Mouse (Mus musculus) testis, adult 2 months (tissue): Measurements from ENCODE around the gene C1qtnf5. TPM values are rescaled to one million over a fixed set of nuclear protein-coding genes. Genes with fewer than 3 reads are reported as not detected.

Experiments used
- H3K27ac ChIP-seq: fragments of 200-500 bp; 2 replicates; pipeline ENCODE4 v1.5.1; 2012; ENCODE audit warnings: low read depth, low read length; ENCODE audit not compliant: control insufficient read depth, insufficient read depth
- H3K27me3 ChIP-seq: fragments of 200-500 bp; 2 replicates; pipeline ENCODE4 v1.6.1; 2012; ENCODE audit warnings: mild to moderate bottlenecking, low read length, moderate library complexity; ENCODE audit not compliant: control insufficient read depth, insufficient read depth
- H3K36me3 ChIP-seq: fragments of 200-500 bp; 2 replicates; pipeline ENCODE4 v1.6.1; 2012; ENCODE audit warnings: mild to moderate bottlenecking, low read length; ENCODE audit not compliant: control insufficient read depth, insufficient read depth
- H3K4me1 ChIP-seq: fragments of 200-500 bp; 2 replicates; pipeline ENCODE4 v1.6.1; 2012; ENCODE audit warnings: low read length; ENCODE audit not compliant: control insufficient read depth, insufficient read depth
- H3K4me3 ChIP-seq: fragments of 200-500 bp; 2 replicates; pipeline ENCODE4 v1.5.1; 2012; ENCODE audit warnings: low read depth, mild to moderate bottlenecking, low read length, moderate library complexity, mixed read lengths; ENCODE audit not compliant: control insufficient read depth
- CTCF ChIP-seq: fragments of 200-500 bp; IDR thresholded peaks from 2 replicates; pipeline ENCODE4 v1.5.1; 2012; ENCODE audit warnings: low read depth, mild to moderate bottlenecking, inconsistent platforms, low read length, moderate library complexity; ENCODE audit not compliant: control insufficient read depth, insufficient read depth, insufficient replicate concordance
- POLR2A ChIP-seq: fragments of 200-500 bp; IDR thresholded peaks from 2 replicates; pipeline ENCODE4 v1.6.1; 2012; ENCODE audit warnings: low read depth, mild to moderate bottlenecking, inconsistent platforms, low read length, moderate library complexity; ENCODE audit not compliant: control insufficient read depth
- polyA plus RNA-seq: library from polyadenylated mRNA; depleted of rRNA; stranded (reverse); fragments of >200 nt; gene quantifications from 2 replicates; pipeline ENCODE4 v1.2.3, GENCODE M21; 2012

The C1qtnf5 gene
- polyA plus RNA-seq, 1 experiment, result 2.0 TPM

DNA sequence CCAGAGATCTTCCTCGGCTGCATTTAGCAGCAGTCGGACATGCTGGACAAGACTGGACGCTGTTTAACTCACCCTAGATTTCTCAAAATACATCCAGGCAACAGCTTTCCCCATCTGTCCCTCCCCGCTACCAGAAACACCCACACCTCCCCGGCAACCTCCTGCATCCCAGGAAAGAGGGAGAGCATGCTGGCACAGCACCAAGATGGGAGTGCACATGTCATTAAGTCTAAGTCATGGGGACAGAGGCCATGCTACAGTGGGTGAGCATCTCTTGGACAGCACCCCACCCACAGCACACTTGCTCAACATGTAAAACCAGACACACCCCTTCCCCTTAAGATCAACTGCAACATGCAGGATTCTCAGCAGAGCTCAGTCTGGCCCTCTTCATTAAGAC, 26.1 kb upstream of the C1qtnf5 start:
- Histone ChIP-seq H3K36me3 (no peaks in the 10 kb centered on the region; the same call in 1 of the 2 replicates), H3K4me1 (peaks cover 17% of the 10 kb centered on the region), H3K4me3 (peak overlapping the region; percentile 22), H3K27ac (no peak overlapping the region), H3K27me3 (no peaks in the 10 kb centered on the region)
- no peak for TF ChIP-seq CTCF
- no peak for TF ChIP-seq POLR2A

DNA sequence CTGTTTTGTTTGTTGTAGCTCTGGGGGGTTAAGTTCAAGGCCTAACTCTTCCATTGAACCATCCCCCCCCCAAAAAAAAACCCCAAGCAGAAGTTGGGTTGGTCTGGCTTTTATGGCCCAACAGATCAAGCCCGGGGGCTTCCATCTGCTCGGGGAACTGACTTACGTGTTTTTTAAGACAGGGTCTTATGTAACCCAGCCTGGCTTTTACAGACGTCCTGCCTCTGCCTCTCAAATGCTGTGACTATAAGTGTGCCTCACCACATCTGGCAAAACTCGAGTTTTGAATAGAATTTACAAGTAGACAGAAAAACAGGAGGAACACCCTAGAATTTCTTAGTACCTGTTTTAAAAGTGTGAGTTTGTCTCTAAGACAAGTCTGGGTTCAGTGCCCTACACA, 25.5 kb upstream of the C1qtnf5 start:
- Histone ChIP-seq H3K27ac (no peak overlapping the region), H3K4me3 (no peak overlapping the region), H3K27me3 (no peaks in the 10 kb centered on the region), H3K4me1 (peaks cover 17% of the 10 kb centered on the region), H3K36me3 (no peaks in the 10 kb centered on the region; the same call in 1 of the 2 replicates)
- TF ChIP-seq POLR2A, result no peak
- no peak for TF ChIP-seq CTCF

DNA sequence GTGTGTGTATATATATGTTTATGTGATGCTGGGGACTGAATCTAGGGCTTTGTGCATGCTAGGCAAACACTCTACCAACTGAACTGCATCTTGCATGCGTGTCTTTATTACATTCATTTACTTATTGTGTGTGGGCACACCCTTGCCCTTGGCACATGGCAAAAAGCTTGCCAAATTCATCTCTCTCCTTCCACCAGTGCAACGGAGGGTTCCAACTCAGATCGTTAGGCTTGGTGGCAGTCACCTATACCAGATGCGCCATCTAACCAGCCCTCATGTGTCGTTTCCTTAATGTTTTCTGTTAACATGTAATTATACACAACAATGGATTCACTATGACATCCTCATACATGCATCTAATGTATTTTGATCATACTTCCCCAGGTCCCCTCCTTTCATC, 24.8 kb upstream of the C1qtnf5 start:
- H3K27me3 ChIP-seq, result no peaks in the 10 kb centered on the region
- TF ChIP-seq CTCF (no peak), POLR2A (no peak)
- H3K4me3 ChIP-seq, result peak overlapping the region; percentile 97; the same call in 1 of the 2 replicates
- peaks cover 17% of the 10 kb centered on the region for H3K4me1 ChIP-seq
- H3K36me3 ChIP-seq, result no peaks in the 10 kb centered on the region; the same call in 1 of the 2 replicates
- H3K27ac ChIP-seq, result no peak overlapping the region

DNA sequence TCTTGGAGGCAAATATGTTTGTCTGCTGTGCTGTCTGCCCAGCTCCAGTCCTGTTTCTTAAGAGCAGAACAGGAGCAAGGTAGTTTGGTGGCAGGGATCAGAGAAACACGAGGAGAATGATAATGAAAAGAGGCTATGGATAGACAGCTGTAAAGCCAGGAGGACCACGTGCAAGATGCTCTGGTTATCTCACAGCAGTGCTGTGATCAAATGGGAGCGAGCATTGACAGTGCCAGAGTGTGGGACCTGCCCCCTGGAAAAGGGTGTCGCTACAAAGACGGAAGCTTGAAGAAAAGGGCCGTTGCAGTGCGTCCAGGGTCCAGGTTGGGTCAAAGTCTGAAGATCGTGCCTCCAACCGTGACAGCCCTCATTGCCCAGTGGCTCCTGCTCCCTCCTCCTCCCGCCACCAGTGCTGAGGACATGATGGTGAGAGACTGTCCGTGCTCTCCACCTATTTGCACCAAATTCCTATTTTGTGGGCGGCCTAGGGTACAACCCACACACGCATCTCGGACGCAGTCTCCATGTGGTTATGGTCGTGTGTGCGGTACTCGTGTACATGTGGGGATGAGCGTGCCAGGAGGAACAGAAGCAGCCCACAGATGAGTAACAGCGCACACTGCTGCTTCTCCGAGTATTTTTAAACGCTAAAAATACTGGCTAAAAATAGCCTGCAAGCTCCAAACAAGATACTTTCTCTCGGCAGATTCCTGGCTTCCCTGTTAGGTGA, 23.5 kb upstream of the C1qtnf5 start:
- H3K4me1 ChIP-seq, result peaks cover 18% of the 10 kb centered on the region
- no peaks in the 10 kb centered on the region for H3K27me3 ChIP-seq
- H3K27ac ChIP-seq, result peak overlapping the region; percentile 93
- no peaks in the 10 kb centered on the region; the same call in none of the 2 replicates for H3K36me3 ChIP-seq
- no peak for TF ChIP-seq POLR2A
- no peak for TF ChIP-seq CTCF
- peak overlapping the region; percentile 97 for H3K4me3 ChIP-seq

DNA sequence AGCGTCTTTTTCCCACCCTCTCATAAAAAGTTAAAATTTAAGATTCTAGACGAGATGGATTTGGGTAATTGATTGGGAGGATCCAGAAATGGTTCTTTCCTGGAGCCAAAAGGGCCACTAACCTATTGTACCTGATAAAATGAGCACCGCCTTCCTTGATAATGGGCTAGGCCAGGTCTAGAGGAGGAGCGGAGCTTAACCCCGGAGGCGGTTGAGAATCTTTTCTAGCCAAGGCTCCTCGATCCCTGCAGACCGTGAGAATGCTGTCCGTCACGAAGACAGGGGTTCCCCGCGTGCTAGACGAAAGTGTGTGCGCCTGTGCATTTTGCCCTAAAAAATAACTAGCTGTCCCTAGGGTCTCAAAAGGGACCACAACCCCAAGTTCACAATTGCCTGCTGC, 22.8 kb upstream of the C1qtnf5 start:
- Histone ChIP-seq H3K4me1 (peaks cover 18% of the 10 kb centered on the region), H3K27me3 (no peaks in the 10 kb centered on the region), H3K27ac (peak overlapping the region; percentile 93), H3K36me3 (no peaks in the 10 kb centered on the region; the same call in none of the 2 replicates), H3K4me3 (peak overlapping the region; percentile 97)
- no peak for TF ChIP-seq POLR2A
- TF ChIP-seq CTCF, result no peak

DNA sequence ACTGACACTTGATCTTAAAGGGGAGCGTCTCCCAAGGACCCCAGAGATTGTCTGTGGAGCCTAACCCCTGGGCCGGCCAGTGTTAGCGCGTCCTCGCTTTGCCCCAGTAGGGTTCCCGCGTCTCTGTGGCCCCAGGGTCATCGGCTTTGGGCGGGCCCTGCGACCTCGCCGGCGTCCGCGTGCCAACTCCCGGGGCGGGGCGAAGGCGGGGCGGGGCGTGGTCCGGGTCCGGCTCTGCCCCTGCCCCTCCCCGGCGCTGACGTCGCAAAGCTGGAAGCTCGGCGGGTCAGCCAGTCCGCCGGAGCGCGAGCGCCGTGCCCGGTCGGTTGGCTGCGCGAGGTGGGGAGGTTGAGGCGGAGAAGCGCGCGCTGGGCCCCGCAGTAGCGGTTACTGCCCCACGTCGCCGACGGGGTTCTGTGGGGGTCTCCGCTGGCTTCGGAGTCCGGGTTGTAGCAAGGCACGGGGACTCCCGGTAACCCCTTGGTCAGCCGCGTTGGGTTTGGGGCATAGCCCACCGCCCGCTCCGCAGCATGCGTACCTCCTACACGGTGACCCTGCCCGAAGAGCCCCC, 22.3 kb upstream of the C1qtnf5 start:
- Histone ChIP-seq H3K36me3 (no peaks in the 10 kb centered on the region; the same call in none of the 2 replicates), H3K27me3 (no peaks in the 10 kb centered on the region), H3K4me1 (peaks cover 17% of the 10 kb centered on the region), H3K27ac (peak overlapping the region; percentile 99), H3K4me3 (peak overlapping the region; percentile 97)
- peak; percentile 68 for TF ChIP-seq POLR2A
- TF ChIP-seq CTCF, result no peak

DNA sequence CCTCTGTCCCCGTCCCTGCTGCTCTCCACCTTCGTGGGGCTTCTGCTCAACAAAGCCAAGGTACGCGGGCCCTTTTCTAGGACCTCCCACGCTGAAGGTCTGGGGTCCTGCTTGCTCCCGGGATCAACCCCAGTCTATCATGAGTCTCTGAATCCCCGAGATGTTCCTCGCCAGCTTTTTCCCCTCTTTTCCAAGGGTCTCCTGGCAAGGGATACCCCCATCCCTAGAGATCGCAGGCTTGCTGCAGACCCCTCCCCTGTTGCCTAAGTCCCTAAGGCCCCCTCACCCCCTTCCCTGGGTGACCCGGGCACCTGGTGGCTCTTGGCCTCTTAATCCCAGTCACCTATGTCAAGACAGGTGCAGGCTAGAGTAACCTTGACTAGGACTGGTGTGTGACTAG, 21.8 kb upstream of the C1qtnf5 start:
- Histone ChIP-seq H3K27me3 (no peaks in the 10 kb centered on the region), H3K4me1 (peaks cover 16% of the 10 kb centered on the region), H3K27ac (peak overlapping the region; percentile 99), H3K36me3 (no peaks in the 10 kb centered on the region; the same call in none of the 2 replicates), H3K4me3 (peak overlapping the region; percentile 97)
- TF ChIP-seq POLR2A (no peak), CTCF (no peak)
